Mouse (Mus musculus) heart, embryonic 10.5 days (tissue): ENCODE results near the gene Pex16. TPM values are rescaled to one million over a fixed set of nuclear protein-coding genes. Genes with fewer than 3 reads are reported as not detected.
A peak's percentile ranks its signal among the peaks of the same experiment; 100 is the strongest.

Experiments
- DNase-seq: peaks from one replicate; pipeline ENCODE4 v3.0.0-alpha.2; 2017; ENCODE audit warnings: low spot score
- H3K27ac ChIP-seq: fragments of 300-500 bp; sonication (generic); 2 replicates; pipeline ENCODE4 v1.5.1; 2016; ENCODE audit warnings: mild to moderate bottlenecking
- H3K27me3 ChIP-seq: fragments of 300-500 bp; sonication (generic); 2 replicates; pipeline ENCODE4 v1.6.1; 2016; ENCODE audit warnings: mild to moderate bottlenecking; ENCODE audit not compliant: poor library complexity, insufficient read depth, severe bottlenecking
- H3K36me3 ChIP-seq: fragments of 300-500 bp; sonication (generic); 2 replicates; pipeline ENCODE4 v1.6.1; 2016; ENCODE audit warnings: mild to moderate bottlenecking, moderate library complexity
- H3K4me1 ChIP-seq: fragments of 300-500 bp; sonication (generic); 2 replicates; pipeline ENCODE4 v1.6.1; 2016; ENCODE audit warnings: mild to moderate bottlenecking
- H3K4me3 ChIP-seq: fragments of 300-500 bp; sonication (generic); 2 replicates; pipeline ENCODE4 v1.5.1; 2016; ENCODE audit warnings: mild to moderate bottlenecking, moderate library complexity
- H3K9me3 ChIP-seq: fragments of 300-500 bp; sonication (generic); 2 replicates; pipeline ENCODE4 v1.6.1; 2016; ENCODE audit warnings: mild to moderate bottlenecking, moderate library complexity
- WGBS: fragments of 180-500 bp; shearing (Covaris S2); methylation state at CpG from one replicate; pipeline ENCODE4 v1.1.7; 2016; 5-methylcytosine and 5-hydroxymethylcytosine counted together
- microRNA-seq: library from miRNA; unstranded; fragments of <30 nt; microRNA quantifications from one replicate; pipeline ENCODE4, GENCODE M21; 2017
- polyA plus RNA-seq: library from polyadenylated mRNA; unstranded; fragments of >200 nt; fragmentation: Nextera tagmentation; extraction: Ambion mirVana; gene quantifications from 2 replicates; pipeline ENCODE4 v1.2.1, GENCODE M21; 2016

Gene Pex16
- polyA plus RNA-seq, 1 experiment from 2014 or later = 19.0 TPM

DNA sequence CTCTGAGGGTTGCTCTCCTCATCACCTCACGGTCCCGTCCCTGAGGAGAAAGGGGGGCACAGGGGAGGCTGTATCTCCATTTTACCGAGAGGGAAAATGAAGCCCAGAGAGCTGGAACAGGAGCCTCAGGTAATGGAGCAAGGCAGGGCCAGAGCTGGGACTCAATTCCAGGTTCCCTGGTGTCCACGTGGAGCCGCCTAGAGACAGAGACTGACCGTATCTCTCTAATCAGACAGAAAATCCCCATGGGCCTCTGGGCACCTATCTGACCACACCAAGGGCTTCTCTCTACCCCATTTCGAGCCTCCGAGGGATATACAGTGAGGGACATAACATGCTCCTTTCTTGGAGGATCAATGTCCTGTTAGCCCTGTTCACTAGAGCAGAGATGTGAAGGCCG lies 48.7 kb downstream of the Pex16 start:
- Histone ChIP-seq H3K9me3 (no peaks in the 10 kb centered on the region), H3K4me3 (no peak overlapping the region), H3K27ac (peak overlapping the region; percentile 81; the same call in 1 of the 2 replicates), H3K27me3 (no peaks in the 10 kb centered on the region), H3K4me1 (peaks cover 52% of the 10 kb centered on the region), H3K36me3 (peaks cover 67% of the 10 kb centered on the region)
- DNase-seq = no peak
- WGBS = 90% methylated on average over 9 of the region's 9 CpGs

DNA sequence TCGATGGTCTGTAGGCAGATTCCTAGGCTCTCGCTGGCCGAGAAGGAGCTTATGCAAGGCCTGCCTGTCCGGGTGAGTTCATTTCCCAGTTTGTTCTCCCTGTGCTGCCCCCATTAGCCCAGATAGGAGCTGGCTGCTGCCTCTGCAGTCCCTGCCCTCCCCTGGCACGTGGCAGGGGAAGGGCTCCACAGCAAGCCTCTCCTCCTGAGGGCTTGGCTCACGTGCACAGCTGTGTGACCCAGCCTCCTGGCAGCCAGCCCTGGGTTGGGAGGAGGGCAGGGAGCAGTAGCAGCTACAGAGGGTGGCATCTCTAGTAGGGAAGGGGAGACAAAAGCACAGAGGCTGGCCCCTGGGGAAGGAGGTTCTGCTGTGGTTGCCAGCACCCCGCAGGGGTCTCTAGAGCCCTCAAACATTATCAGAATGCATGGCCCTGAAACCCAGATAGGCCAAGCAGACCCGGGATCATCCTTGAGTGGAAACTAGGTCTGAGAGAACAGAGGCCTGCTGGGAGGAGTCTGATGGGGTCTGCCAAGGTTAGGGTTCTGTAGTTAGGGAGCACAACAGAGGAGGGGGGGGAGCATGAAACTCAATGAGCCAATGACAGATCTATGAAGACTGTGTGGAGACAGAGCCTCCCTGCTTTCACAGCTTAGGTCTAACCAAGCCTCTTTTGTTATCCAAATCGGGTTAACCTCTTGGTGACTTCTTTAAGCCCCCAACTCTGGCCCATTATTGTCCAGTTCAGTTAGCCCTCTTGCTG lies 49.4 kb downstream of the Pex16 start:
- no peaks in the 10 kb centered on the region for H3K27me3 ChIP-seq
- DNase-seq = no peak
- peaks cover 59% of the 10 kb centered on the region for H3K4me1 ChIP-seq
- H3K36me3 ChIP-seq = peaks cover 61% of the 10 kb centered on the region
- H3K27ac ChIP-seq = peak overlapping the region; percentile 81
- WGBS = 84% methylated on average over 9 of the region's 9 CpGs
- H3K9me3 ChIP-seq = no peaks in the 10 kb centered on the region
- no peak overlapping the region for H3K4me3 ChIP-seq

DNA sequence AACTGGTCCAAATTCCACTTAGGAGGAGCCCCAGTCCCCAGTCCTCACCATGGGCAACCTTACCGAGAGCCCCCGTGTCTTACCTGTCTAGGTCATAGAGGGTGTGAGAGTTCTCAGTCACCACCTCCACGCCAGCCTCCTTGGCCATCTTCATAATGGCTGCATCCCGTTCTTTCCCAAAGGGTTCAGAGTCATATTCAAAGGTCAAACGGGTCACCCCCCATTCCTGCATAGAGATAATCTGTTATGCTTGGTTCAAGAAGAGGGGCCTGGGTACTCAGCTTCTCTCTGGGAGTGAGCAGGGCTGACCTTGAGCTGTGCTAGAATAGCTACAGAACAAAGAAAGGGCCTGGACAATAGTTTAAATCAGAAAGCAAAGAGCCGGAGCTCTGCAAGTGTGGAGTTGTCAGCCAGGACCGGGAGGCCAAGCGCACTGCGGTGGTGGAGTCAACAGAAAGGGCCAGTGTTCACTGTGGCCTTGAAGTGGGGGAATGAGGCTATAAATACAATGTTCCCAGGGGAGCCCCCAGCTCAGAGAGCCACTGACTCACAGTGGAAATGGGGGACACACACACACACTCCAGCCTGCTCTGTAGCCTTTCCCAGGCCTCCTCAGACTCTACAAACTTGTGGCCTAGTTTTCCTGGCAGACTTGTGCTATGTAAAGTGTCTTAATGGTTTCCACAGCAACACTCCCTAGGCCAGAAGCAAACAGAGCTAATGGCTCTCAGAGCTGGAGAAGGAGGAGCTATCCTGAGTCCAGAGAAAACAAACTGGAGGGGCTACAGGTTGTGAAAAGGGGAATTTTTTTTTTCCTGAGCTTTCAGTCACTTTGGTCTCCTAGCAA lies 50.2 kb downstream of the Pex16 start:
- Histone ChIP-seq H3K9me3 (no peaks in the 10 kb centered on the region), H3K4me3 (no peak overlapping the region), H3K27ac (peak overlapping the region; percentile 81), H3K36me3 (peaks cover 56% of the 10 kb centered on the region), H3K27me3 (no peaks in the 10 kb centered on the region), H3K4me1 (peaks cover 67% of the 10 kb centered on the region)
- no peak for DNase-seq
- 71% methylated on average over 9 of the region's 9 CpGs for WGBS

DNA sequence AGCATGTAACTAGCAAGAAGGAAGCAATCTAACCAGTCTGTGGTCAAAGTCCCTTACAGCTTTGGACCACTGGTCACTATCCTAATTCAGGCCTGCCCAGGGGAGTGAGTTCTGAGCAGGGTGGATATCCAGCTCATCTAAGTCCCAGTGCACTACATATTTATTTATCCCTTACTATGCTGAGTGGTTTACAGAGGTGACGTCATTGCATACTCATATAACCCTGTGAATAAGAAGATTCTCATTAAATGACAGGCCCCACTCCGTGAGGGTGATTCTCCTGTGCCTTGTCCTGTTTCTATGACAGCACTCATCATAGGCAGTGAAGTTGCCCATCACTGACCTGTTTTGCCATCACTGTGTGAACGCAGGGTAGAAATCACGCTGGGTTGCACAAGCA lies 50.9 kb downstream of the Pex16 start:
- H3K4me3 ChIP-seq = no peak overlapping the region
- no peak for DNase-seq
- peak overlapping the region; percentile 62; the same call in 1 of the 2 replicates for H3K27ac ChIP-seq
- peaks cover 70% of the 10 kb centered on the region for H3K4me1 ChIP-seq
- H3K27me3 ChIP-seq = no peaks in the 10 kb centered on the region
- peaks cover 49% of the 10 kb centered on the region for H3K36me3 ChIP-seq
- 92% methylated on average over 4 of the region's 4 CpGs for WGBS
- H3K9me3 ChIP-seq = no peaks in the 10 kb centered on the region

DNA sequence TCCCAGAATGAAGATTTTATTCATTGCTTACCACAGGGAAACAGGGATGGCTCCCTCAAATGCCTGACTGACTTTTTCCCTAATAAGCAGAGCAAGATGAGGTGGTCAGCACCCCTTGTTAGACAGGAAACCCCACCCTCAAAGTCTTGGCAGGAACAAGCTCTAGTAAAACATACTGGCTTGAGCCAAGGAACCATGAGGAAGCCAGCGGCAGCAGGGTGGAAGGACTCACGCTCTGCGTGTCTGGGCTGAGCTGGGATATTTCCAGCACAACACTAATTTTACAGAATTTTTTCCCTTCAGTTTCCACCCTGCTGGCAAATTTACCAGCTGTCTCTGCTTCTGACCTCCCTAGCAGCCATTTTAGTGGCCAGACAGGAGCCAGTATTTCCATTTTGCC lies 52.0 kb downstream of the Pex16 start:
- H3K4me3 ChIP-seq = no peak overlapping the region
- no peaks in the 10 kb centered on the region for H3K9me3 ChIP-seq
- peaks cover 77% of the 10 kb centered on the region for H3K4me1 ChIP-seq
- H3K27ac ChIP-seq = peak overlapping the region; percentile 22; the same call in 1 of the 2 replicates
- DNase-seq = no peak
- H3K27me3 ChIP-seq = no peaks in the 10 kb centered on the region
- 90% methylated on average over 3 of the region's 3 CpGs for WGBS
- peaks cover 38% of the 10 kb centered on the region for H3K36me3 ChIP-seq

DNA sequence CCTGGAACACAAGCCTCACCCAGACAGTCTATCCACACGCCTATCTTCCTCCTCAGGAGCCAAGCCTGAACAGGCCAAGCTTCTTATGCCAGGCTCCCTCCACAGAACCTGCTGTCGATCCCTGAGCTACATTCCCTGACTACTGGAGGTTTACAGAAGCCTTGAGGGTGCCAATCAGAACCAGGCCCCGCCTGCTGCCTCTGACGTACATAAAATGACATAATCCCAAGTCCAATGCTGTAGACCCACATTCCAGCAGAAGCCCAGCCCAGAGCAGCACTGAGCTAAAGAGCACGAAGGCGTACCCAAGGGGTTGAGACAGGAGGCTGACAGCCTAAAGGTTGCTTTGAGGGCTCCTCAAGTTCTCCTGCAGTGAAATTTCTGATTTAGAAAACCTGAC lies 53.4 kb downstream of the Pex16 start:
- no peak for DNase-seq
- H3K27ac ChIP-seq = peak overlapping the region; percentile 49; the same call in 1 of the 2 replicates

DNA sequence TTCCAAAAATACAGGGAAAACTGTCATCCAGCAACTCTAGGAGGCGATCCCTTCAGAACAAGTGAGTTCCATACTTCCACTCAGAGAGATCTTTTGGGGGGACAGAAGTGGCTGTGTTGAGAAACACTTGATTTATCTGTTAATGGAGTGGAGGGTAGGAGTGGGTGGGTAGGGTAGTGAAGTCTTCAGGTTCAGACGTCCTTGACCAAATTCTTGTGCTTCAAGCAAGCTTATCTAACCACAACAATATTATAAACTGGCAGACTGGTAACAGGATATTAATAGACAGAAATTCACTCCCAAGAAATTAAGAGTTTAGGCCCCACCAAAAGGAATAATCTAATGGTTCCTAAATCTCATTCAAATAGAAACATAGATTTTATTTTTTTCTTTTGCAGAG lies 55.6 kb downstream of the Pex16 start:
- Histone ChIP-seq H3K27me3 (no peaks in the 10 kb centered on the region), H3K4me1 (peaks cover 79% of the 10 kb centered on the region), H3K4me3 (no peak overlapping the region), H3K9me3 (no peaks in the 10 kb centered on the region), H3K27ac (0 out of 2 replicates have a peak overlapping the region, but pooled peaks have one; percentile 60), H3K36me3 (peaks cover 7% of the 10 kb centered on the region)
- no peak for DNase-seq
- 64% methylated on average over 2 of the region's 2 CpGs for WGBS

More for the DNA sequence above, 53.4 kb downstream of the Pex16 start:
- Histone ChIP-seq H3K4me3 (no peak overlapping the region), H3K27me3 (no peaks in the 10 kb centered on the region), H3K4me1 (peaks cover 86% of the 10 kb centered on the region), H3K9me3 (no peaks in the 10 kb centered on the region), H3K36me3 (peaks cover 25% of the 10 kb centered on the region)
- 49% methylated on average over 6 of the region's 6 CpGs for WGBS

Small RNAs within 50 kb of the gene (microRNA-seq; reads per million reads assigned to microRNA genes)
- not detected for gene Mir7000

Other genes starting within 250 kb of the Pex16 start
- gene Large2, start 193 bp downstream of the Pex16 start, polyA plus RNA-seq = 1.6 and 7.0 TPM in 2 replicates
- 0.89 and 2.7 TPM in 2 replicates for gene 1700029I15Rik, start 7.9 kb downstream of the Pex16 start, polyA plus RNA-seq
- gene Mapk8ip1, start 26.6 kb downstream of the Pex16 start, polyA plus RNA-seq = 7.5 and 18.2 TPM in 2 replicates
- gene Cry2, start 59.4 kb downstream of the Pex16 start, polyA plus RNA-seq = 21.0 and 23.3 TPM in 2 replicates
- gene Slc35c1, start 85.9 kb downstream of the Pex16 start, polyA plus RNA-seq = 14.1 and 14.9 TPM in 2 replicates
- gene Chst1, start 225.0 kb downstream of the Pex16 start, polyA plus RNA-seq = 0.84 and 2.0 TPM in 2 replicates